Mouse (Mus musculus) heart, postnatal 0 days (tissue): ENCODE measurements around the gene Myoz2.

ENCODE experiments used
- CTCF ChIP-seq: IDR thresholded peaks from 2 replicates; pipeline ENCODE4 v1.5.1; 2016; ENCODE audit warnings: antibody characterized with exemption, control low read depth, low read depth
- EP300 ChIP-seq: IDR thresholded peaks from 2 replicates; pipeline ENCODE4 v1.6.1; 2016; ENCODE audit warnings: antibody characterized with exemption, low read depth

DNA sequence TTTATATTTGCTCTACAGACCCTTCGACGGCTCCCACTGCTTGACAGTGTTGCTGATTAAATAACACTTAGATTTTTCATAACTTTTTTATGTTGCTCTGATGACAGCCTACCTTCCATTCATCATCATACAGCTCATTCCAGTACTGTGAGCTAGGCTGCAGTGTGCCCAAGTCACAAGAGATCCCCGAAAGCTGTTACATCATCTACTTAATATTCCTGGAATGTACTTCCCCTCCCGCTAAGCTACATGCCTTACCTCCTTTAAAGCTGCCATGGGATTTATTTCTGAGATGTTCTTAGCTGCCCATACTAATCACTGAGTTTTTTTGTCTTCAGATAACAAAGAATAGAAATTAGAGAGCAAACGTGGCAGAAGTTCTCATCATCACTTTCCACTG is 19.4 kb upstream of the Myoz2 start:
- no peak for TF ChIP-seq CTCF
- TF ChIP-seq EP300, result no peak
